Mouse (Mus musculus): ENCODE measurements around the gene Rps6kb2. TPM values are rescaled to one million over a fixed set of nuclear protein-coding genes. Genes with fewer than 3 reads are reported as not detected.

Rps6kb2 gene
- polyA plus RNA-seq, 1 experiment = 97.8 TPM

- TF ChIP-seq POLR2A (IDR thresholded peaks at IDR 0.05; ENCODE audit: control insufficient read depth, extremely low read depth, insufficient read depth, low read length, poor library complexity) (no peak), CTCF (IDR thresholded peaks at IDR 0.05; ENCODE audit: borderline replicate concordance, control insufficient read depth, extremely low read depth, insufficient read depth, low read length, poor library complexity) (no peak)
- 96% methylated on average over 8 of the region's 8 CpGs for WGBS
- no peaks in the 10 kb centered on the region for H3K27me3 ChIP-seq (ENCODE audit: control insufficient read depth, insufficient read depth, low read length)
- H3K36me3 ChIP-seq (ENCODE audit: control insufficient read depth, insufficient read depth, low read length) = peaks cover 18% of the 10 kb centered on the region
- H3K4me1 ChIP-seq (replicated peaks; ENCODE audit: control insufficient read depth, insufficient read depth, low read length) = peaks cover 52% of the 10 kb centered on the region
- DNase-seq = no peak
- H3K4me3 ChIP-seq (ENCODE audit: control insufficient read depth, insufficient read depth, low read length) = no peak overlapping the region
- H3K27ac ChIP-seq (ENCODE audit: control insufficient read depth, insufficient read depth, low read length) = no peak overlapping the region
These were observed 10.5 kb downstream of the Rps6kb2 start for GRCm38 (mm10) chr19:4152445-4153231.

GRCm38 (mm10) chr19:4151898-4152297, 11.3 kb downstream of the Rps6kb2 start:
- Histone ChIP-seq H3K36me3 (ENCODE audit: control insufficient read depth, insufficient read depth, low read length) (peaks cover 18% of the 10 kb centered on the region), H3K27ac (ENCODE audit: control insufficient read depth, insufficient read depth, low read length) (no peak overlapping the region), H3K27me3 (ENCODE audit: control insufficient read depth, insufficient read depth, low read length) (no peaks in the 10 kb centered on the region), H3K4me1 (replicated peaks; ENCODE audit: control insufficient read depth, insufficient read depth, low read length) (peaks cover 55% of the 10 kb centered on the region), H3K4me3 (ENCODE audit: control insufficient read depth, insufficient read depth, low read length) (no peak overlapping the region)
- TF ChIP-seq POLR2A (IDR thresholded peaks at IDR 0.05; ENCODE audit: control insufficient read depth, extremely low read depth, insufficient read depth, low read length, poor library complexity) (no peak), CTCF (IDR thresholded peaks at IDR 0.05; ENCODE audit: borderline replicate concordance, control insufficient read depth, extremely low read depth, insufficient read depth, low read length, poor library complexity) (no peak)
- 96% methylated on average over 5 of the region's 5 CpGs for WGBS
- no peak for DNase-seq

GRCm38 (mm10) chr19:4151488-4151860, 11.7 kb downstream of the Rps6kb2 start:
- Histone ChIP-seq H3K36me3 (ENCODE audit: control insufficient read depth, insufficient read depth, low read length) (peaks cover 14% of the 10 kb centered on the region), H3K27me3 (ENCODE audit: control insufficient read depth, insufficient read depth, low read length) (no peaks in the 10 kb centered on the region), H3K4me1 (replicated peaks; ENCODE audit: control insufficient read depth, insufficient read depth, low read length) (peaks cover 55% of the 10 kb centered on the region), H3K4me3 (ENCODE audit: control insufficient read depth, insufficient read depth, low read length) (no peak overlapping the region), H3K27ac (ENCODE audit: control insufficient read depth, insufficient read depth, low read length) (no peak overlapping the region)
- no peak for DNase-seq
- TF ChIP-seq CTCF (IDR thresholded peaks at IDR 0.05; ENCODE audit: borderline replicate concordance, control insufficient read depth, extremely low read depth, insufficient read depth, low read length, poor library complexity) (no peak), POLR2A (IDR thresholded peaks at IDR 0.05; ENCODE audit: control insufficient read depth, extremely low read depth, insufficient read depth, low read length, poor library complexity) (no peak)
- WGBS = 96% methylated on average over 5 of the region's 5 CpGs

GRCm38 (mm10) chr19:4150567-4151487, 12.3 kb downstream of the Rps6kb2 start:
- WGBS = 94% methylated on average over 22 of the region's 22 CpGs
- Histone ChIP-seq H3K27me3 (ENCODE audit: control insufficient read depth, insufficient read depth, low read length) (no peaks in the 10 kb centered on the region), H3K36me3 (ENCODE audit: control insufficient read depth, insufficient read depth, low read length) (peaks cover 11% of the 10 kb centered on the region; the same call in 1 of the 2 replicates), H3K27ac (ENCODE audit: control insufficient read depth, insufficient read depth, low read length) (no peak overlapping the region), H3K4me3 (ENCODE audit: control insufficient read depth, insufficient read depth, low read length) (no peak overlapping the region), H3K4me1 (replicated peaks; ENCODE audit: control insufficient read depth, insufficient read depth, low read length) (peaks cover 50% of the 10 kb centered on the region)
- no peak for DNase-seq
- TF ChIP-seq POLR2A (IDR thresholded peaks at IDR 0.05; ENCODE audit: control insufficient read depth, extremely low read depth, insufficient read depth, low read length, poor library complexity) = no peak
- TF ChIP-seq CTCF (IDR thresholded peaks at IDR 0.05; ENCODE audit: borderline replicate concordance, control insufficient read depth, extremely low read depth, insufficient read depth, low read length, poor library complexity) = no peak

GRCm38 (mm10) chr19:4149764-4150461, 13.2 kb downstream of the Rps6kb2 start:
- Histone ChIP-seq H3K36me3 (ENCODE audit: control insufficient read depth, insufficient read depth, low read length) (peaks cover 11% of the 10 kb centered on the region; the same call in 1 of the 2 replicates), H3K4me3 (ENCODE audit: control insufficient read depth, insufficient read depth, low read length) (peak overlapping the region; percentile 76; the same call in 1 of the 2 replicates), H3K4me1 (replicated peaks; ENCODE audit: control insufficient read depth, insufficient read depth, low read length) (peaks cover 54% of the 10 kb centered on the region), H3K27ac (ENCODE audit: control insufficient read depth, insufficient read depth, low read length) (no peak overlapping the region), H3K27me3 (ENCODE audit: control insufficient read depth, insufficient read depth, low read length) (no peaks in the 10 kb centered on the region)
- WGBS = 95% methylated on average over 17 of the region's 17 CpGs
- no peak for DNase-seq
- no peak for TF ChIP-seq POLR2A (IDR thresholded peaks at IDR 0.05; ENCODE audit: control insufficient read depth, extremely low read depth, insufficient read depth, low read length, poor library complexity)
- no peak for TF ChIP-seq CTCF (IDR thresholded peaks at IDR 0.05; ENCODE audit: borderline replicate concordance, control insufficient read depth, extremely low read depth, insufficient read depth, low read length, poor library complexity)

GRCm38 (mm10) chr19:4149283-4149682, 13.9 kb downstream of the Rps6kb2 start:
- Histone ChIP-seq H3K4me3 (ENCODE audit: control insufficient read depth, insufficient read depth, low read length) (peak overlapping the region; percentile 76), H3K27ac (ENCODE audit: control insufficient read depth, insufficient read depth, low read length) (peak overlapping the region; percentile 67; the same call in 1 of the 2 replicates), H3K4me1 (replicated peaks; ENCODE audit: control insufficient read depth, insufficient read depth, low read length) (peaks cover 60% of the 10 kb centered on the region), H3K27me3 (ENCODE audit: control insufficient read depth, insufficient read depth, low read length) (no peaks in the 10 kb centered on the region), H3K36me3 (ENCODE audit: control insufficient read depth, insufficient read depth, low read length) (peaks cover 11% of the 10 kb centered on the region; the same call in 1 of the 2 replicates)
- no peak for TF ChIP-seq CTCF (IDR thresholded peaks at IDR 0.05; ENCODE audit: borderline replicate concordance, control insufficient read depth, extremely low read depth, insufficient read depth, low read length, poor library complexity)
- TF ChIP-seq POLR2A (IDR thresholded peaks at IDR 0.05; ENCODE audit: control insufficient read depth, extremely low read depth, insufficient read depth, low read length, poor library complexity) = no peak
- DNase-seq = no peak
- WGBS = 70% methylated on average over 11 of the region's 11 CpGs

All from thymus, adult 2 months (tissue).